Mouse (Mus musculus): ENCODE results near the gene Cyp26c1. TPM values are rescaled to one million over a fixed set of nuclear protein-coding genes. Genes with fewer than 3 reads are reported as not detected.

The Cyp26c1 gene
- not detected for total RNA-seq (2021)
- long read RNA-seq, experiment 1, result 0 reads
- long read RNA-seq, experiment 2, result 0 reads

DNA sequence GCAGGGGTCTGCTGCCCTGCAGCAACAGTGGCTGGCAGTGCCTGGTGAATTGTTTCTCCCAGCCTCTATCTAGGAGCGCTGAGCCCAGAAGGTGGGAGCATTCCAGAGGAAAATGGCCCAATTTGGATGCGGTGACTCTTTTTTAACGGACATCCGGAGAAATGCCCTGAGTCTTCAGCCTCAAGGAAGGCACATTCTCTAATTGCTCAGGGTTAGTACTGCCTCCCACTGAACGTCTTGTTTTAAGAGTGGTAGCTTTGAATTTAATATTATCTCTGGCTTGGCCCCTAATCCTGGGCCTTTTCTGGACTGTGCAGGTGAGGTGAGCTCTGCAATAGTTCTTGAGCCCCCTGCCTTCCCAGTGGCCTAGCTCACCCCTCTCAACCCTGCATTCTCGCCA is at the start of gene Cyp26c1:
Gene Cyp26c1, plus strand, starts transcription at position 301 of the 400 bp plus-strand sequence.
- intact Hi-C loops (cut with DNase I; ENCODE audit: low total_unique reads), result no loop called here
- no peak for DNase-seq

DNA sequence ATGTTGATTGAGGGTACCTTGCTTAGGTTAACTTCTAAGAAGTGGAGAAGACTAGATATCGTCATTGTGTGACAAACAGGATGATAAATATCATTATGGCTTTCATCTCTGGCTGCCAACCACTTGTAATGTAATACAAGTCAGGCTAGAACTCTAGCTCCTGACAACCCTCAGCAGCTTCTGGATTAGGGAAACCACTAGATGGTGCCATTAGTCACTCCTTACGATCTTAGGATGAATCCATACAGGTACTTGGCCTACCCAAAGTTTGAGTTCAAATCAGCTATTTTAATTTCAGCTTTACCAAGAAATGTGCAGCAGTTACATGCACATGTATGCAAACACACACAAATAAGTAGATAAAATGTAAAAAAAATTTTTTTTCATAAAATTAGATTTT is 37.4 kb upstream of the Cyp26c1 start:
- intact Hi-C loops (cut with DNase I; ENCODE audit: low total_unique reads), result no loop called here
- DNase-seq, result no peak

DNA sequence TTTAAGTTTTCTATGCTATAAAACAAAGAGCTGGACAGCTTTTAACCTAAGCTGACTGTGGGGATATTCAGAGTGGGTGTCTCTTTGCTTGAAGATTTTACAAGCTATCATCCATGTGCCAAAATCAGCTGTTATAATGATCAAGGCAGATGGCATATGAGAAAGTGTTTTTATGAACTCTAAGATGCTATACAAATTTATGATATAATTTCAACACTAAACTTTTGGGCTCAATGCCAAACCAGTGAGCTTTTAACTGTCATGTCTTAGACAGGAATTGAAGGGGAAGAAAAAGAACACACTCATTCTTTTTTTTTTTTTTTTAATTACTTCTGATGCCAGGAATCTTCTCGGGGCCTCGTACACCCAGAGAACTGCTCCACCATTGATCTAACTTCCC is 34.9 kb upstream of the Cyp26c1 start:
- intact Hi-C loops (cut with DNase I; ENCODE audit: low total_unique reads), result no loop called here
- no peak for DNase-seq

DNA sequence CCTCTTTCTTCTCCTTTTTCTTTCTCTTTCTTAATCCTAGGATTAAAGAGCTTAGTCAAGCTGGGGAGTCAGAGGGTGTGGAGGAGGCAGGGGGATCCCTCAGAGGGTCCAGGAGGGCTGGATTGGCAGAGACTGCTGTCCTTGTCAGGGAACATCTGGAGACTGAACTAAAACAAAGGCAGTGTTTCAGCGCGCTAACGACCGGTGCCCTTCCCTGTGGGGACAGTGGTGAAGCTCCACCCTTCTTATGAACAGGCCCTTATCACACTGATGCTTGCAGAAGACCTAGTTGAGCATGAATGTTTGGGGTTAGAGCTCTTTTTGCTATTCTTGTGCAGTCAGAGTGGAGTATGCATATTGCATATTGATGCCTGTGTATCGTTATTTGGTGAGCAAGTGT is 31.4 kb upstream of the Cyp26c1 start:
- DNase-seq, result no peak
- intact Hi-C loops (cut with DNase I; ENCODE audit: low total_unique reads), result no loop called here

DNA sequence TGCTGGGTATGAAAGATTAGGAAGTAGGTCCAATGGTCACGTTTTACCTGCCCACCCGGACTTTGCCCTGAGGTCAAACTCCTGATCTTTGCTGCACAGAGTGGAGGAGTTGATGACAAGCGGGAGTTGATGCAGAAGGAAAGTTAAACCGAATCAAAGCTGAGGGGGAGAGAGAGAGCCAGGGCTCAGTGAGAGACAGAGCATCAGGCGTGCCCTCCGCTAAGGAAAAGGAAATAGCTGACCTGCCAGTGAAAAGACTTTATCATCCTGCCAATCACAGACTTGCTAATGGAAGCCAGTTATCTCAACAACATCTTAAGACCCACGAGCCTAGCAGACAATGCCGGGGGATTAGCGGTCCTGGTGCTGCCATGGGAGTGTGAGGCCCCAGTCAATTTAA is 28.9 kb upstream of the Cyp26c1 start:
- intact Hi-C loops (cut with DNase I; ENCODE audit: low total_unique reads), result no loop called here
- DNase-seq, result no peak

DNA sequence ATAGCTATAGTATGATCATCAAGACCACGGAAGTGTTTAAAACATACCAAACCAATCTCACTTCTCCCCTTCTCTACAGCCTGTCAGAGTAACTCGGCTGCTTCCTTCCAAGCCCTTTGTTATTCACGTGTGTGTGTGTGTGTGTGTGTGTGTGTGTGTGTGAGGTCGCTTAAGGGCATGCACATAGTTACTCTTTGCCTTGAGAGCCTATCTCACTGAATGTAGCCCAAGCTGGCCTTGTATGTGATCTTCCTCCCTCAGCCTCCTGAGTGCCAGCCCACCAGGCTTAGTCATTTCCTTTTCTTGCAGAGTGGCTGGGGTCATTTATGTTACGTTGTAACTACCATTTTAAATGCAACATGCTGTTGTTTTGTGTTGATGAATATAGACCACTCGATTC is 20.1 kb upstream of the Cyp26c1 start:
- intact Hi-C loops (cut with DNase I; ENCODE audit: low total_unique reads), result no loop called here
- DNase-seq, result no peak

DNA sequence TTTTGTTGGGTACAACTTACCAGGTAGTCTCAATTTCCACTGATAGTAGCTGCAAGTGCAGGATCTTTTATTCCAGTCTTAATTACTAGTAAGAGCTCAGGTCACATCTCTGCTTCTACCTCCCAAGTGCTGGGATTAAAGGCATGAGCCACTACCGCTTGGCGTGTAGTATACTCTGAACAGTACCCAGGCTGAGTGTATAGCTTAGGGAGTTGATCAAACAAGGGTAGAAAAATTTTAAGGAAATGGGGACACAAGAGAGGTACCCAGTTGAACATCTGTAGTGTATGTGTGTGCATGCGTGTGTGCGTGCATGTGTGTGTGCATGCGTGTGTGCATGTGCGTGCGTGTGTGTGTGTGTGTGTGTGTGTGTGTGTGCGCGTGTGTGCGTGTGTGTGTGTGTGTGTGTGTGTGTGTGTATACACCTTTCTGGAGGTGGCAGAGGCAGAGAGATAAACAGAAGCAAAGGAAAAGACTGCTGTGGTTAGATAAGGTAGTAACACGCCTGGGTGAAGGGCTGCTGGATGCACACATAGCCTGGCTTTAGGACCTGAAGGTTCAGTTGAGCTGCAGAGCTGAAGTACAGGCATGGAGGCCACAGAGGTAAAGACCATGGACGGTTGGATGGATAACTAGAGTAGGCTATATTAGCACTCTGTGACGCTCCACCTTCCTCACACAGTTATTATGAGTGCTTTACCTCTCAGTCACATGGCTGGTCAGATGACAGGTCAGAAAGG is 17.4 kb upstream of the Cyp26c1 start:
- no peak for DNase-seq
- intact Hi-C loops (cut with DNase I; ENCODE audit: low total_unique reads), result no loop called here

DNA sequence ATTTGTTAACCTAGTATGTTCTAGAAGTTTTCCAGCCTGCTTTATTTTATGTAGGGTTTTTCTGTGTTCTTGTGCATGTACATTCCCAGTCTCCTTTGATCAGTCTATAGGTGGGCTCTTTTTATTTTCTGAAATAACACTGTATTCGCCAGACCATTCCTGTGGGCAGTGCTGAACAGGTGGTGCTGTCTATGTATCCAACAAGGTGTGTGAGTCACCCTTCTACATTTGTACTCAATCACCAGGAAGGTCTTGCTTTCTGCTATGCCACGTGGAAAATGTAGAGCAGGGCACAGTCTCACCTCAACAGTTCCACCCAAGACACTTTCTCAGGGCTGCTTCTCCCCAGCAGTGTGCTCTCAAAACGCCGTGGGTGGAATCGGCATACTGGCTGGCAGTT is 16.7 kb upstream of the Cyp26c1 start:
- intact Hi-C loops (cut with DNase I; ENCODE audit: low total_unique reads), result no loop called here

DNA sequence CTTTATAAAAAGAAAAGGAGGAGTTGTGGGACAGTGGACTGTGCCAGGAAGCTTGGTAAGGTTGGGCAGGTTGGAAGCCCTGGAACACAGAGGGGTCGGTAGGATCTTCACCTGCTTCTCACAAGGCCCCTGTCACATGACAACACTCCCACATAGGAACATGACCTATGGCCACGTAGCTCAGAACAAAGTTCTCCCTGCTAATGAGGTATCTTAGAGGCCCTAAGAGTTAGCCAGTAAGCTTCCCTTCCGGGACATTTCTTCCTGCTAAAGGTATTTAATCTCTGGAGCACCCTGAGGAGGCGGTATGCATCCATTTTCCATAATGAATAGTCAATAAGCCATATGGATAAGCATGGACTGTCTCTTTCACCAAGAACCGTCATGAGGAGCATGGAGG is 15.9 kb upstream of the Cyp26c1 start:
- DNase-seq, result no peak
- intact Hi-C loops (cut with DNase I; ENCODE audit: low total_unique reads), result no loop called here

More for the DNA sequence above, 16.7 kb upstream of the Cyp26c1 start:
- DNase-seq, result no peak

DNA sequence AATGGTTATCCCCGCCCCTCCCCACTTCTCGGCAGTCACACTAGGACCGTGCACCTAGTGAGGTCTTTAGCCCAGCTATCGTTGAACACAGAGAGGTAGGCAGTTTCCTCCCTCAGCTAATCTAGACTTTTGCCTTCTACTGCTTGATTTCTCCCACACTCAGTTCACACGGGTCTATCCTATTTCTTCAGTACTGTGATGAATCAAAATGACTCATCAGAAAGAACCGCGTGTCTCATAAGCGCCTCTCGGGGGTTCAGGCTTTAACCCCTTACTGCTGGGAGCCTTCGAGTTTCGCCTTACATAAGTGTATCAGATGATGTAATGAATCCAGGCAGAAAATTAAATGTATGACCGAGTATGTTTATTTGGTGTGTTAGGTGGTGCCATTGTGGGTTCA is 12.0 kb upstream of the Cyp26c1 start:
- DNase-seq, result no peak
- intact Hi-C loops (cut with DNase I; ENCODE audit: low total_unique reads), result no loop called here

DNA sequence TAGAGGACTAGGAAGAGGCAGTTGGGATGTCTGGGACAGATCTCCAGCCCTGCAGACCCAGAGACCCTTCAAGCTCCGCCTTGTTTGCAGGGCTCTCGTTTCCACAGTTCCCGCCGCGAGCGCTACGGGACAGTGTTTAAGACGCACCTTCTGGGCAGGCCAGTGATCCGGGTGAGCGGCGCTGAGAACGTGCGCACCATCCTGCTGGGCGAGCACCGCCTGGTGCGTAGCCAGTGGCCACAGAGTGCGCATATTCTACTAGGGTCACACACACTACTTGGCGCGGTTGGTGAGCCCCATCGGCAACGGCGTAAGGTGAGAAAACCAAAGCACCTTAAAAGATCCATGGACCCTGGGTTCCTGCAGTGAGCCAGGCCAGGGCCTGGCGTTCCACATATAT is 966 bp downstream of the Cyp26c1 start:
- no peak for DNase-seq
- intact Hi-C loops (cut with DNase I; ENCODE audit: low total_unique reads), result no loop called here

DNA sequence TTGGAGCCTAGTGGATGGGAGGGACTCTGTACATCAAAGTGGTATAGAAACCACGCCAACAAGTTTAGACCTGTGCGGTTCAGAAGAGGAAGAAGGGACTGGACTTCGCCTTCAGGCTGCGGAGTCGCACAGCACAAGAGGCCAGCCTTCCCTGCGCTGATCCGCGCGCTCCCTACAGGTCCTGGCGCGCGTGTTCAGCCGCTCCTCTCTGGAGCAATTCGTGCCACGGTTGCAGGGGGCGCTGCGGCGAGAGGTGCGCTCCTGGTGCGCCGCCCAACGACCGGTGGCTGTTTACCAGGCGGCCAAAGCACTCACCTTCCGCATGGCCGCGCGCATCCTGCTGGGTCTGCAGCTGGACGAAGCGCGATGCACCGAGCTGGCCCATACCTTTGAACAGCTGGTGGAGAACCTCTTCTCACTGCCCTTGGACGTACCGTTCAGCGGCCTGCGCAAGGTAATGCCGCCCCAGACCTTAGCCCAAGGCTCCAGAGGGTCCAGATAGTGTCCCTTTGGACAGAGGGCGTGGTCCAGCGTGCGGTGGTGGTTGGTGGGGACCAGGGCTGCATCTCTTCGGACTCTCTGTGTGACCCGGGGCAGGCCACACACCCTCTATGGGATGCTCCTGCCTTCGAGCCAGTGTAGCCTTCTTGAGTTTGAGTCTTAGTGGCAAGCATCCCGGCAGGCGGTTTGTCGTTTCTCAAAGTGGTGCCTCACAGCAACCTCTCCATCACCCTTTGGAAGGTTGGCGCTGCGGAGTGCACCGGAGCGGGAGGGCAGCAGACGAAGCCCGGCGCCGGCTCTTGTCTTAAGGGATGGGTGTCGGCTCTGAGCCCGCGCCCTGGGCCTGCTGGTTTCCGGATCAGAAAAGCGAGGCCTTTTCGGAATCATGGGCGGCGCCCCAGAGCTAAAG is 1.8 kb downstream of the Cyp26c1 start:
- no peak for DNase-seq
- intact Hi-C loops (cut with DNase I; ENCODE audit: low total_unique reads), result no loop called here

DNA sequence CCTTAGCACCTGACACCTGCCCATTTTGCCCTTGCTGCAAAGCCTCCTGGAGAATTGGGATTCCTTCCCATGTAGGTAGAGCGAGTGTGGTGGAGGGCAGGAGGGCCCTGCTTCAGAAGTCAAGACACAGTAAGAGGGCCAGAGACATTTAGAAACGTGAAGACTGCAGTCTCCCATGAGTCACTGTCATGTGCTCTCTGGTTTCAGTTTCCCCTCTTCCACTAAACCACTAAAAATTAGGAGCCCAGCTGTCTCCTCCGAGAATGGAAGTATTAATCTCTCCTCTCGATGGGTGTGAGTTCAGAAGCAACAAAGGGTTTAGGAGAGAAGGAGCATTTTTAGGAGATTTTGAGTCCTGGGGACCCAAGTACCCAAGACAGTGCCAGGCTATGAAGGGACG is 4.1 kb downstream of the Cyp26c1 start:
- intact Hi-C loops (cut with DNase I; ENCODE audit: low total_unique reads), result no loop called here
- DNase-seq, result no peak

DNA sequence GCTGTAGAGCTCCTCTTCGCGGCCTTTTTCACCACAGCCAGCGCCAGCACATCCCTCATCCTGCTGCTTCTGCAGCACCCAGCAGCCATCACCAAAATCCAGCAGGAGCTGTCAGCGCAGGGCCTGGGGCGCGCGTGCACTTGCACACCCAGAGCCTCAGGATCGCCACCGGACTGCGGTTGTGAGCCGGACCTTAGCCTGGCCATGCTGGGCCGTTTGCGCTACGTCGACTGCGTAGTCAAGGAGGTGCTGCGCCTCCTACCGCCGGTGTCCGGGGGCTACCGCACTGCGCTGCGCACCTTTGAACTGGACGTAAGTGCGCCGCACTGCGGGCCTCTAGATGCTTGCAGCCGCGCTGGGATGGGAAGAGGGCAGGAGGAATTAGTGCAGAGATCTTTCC is 5.3 kb downstream of the Cyp26c1 start:
- DNase-seq, result no peak

DNA sequence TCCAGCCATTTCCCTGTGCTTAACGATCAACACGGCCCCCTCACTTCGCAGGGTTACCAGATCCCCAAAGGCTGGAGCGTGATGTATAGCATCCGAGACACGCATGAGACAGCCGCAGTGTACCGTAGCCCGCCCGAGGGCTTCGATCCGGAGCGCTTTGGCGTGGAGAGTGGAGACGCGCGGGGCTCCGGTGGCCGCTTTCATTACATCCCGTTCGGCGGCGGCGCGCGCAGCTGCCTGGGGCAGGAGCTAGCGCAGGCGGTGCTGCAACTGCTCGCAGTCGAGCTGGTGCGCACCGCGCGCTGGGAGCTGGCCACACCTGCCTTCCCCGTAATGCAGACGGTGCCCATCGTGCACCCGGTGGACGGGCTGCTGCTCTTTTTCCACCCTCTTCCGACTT is 7.5 kb downstream of the Cyp26c1 start:
- intact Hi-C loops (cut with DNase I; ENCODE audit: low total_unique reads), result no loop called here
- no peak for DNase-seq

More for the DNA sequence above, 5.3 kb downstream of the Cyp26c1 start:
- intact Hi-C loops (cut with DNase I; ENCODE audit: low total_unique reads), result no loop called here

DNA sequence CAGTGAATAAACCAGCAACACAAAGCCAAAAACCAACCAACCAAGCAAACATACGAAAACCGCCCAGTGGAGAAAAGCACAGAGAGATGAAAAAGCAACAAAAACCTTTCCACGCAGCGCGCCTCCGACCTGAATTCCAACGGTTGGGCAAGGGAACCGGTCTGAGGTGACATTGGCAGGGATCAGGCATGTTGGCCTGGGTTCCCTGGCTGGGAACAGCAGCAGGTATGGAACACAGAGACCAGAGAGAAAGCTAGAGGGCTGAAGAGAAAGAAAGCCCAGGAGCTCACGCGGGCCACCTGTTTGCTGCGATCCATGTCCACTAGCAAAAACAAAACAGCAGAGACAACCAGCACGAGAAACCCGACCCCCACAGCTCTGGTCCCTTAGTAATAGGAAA is 9.8 kb downstream of the Cyp26c1 start:
- intact Hi-C loops (cut with DNase I; ENCODE audit: low total_unique reads), result no loop called here
- no peak for DNase-seq

DNA sequence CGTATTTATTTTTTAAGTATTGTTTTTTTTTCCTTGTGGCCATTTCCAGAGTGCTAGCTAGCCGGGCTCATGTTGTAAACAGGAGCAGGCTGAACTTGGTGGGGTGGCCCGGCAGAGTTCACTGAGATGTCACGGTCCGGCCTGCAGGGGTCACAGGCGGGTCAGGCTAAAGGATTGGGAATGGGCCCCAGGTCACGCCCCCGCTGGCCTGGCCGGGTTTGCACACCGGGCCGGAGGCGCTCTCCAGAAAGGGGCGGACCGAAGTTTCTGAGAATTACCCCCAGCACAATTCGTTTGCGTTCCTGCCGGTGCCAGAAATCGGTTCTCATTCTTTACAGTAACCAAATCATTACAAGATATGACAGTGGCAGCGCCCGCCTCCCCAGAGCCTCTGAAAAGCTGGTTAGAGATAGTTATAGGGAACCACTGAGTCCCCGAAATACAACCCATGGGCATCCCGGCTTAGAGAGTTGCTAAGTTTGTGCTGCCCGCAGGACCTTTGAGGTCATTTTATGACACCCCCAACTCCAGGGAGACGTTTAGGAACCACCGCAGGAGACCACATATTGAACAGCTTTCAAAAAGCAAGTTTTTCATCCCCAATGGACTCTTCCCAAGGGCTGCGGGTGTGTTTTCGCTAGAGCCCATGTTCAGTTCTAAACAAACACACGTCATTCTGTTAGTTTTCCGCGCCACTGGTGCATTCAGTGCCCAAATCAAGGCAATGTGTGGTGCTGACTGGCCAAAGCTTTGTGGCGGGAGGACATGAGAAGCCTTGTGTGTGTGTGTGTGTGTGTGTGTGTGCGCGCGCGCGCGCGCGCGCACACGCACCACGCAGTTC is 10.6 kb downstream of the Cyp26c1 start:
- DNase-seq, result no peak
- intact Hi-C loops (cut with DNase I; ENCODE audit: low total_unique reads), result no loop called here

DNA sequence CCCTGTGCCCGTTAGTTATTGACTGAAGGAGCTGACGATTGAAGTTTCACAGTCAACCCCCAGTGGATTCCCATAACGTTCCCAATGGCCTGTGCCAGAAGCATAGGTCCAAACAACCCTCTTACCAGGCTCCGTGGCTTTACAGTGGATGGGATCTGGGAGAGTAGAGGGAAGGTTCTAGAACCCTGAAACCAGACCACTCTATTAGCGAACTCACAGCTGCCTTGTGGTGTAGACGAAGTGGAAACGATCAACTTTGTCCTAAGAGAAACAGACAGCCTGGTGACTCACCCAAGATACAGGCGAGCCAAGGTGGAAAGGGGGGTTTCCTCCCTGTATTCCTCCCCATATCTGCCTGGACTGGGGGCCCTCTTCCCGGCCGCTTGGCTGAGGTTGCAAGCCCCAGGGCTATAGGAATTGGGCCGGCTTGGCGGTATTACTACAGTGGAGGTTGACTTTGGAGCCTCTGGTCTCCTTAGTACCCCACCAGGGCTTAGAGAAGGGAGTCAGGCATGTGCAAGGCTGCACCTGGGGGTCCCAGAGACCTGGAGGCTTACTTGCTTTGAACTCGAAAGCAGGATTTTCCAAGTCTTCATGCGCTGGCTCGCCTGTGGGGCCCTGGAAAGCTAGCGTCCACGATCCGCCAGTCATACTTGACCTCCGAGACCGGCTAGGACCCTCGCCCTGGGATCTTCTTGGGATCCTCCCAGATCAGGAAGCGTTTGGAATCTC is 11.4 kb downstream of the Cyp26c1 start:
- no peak for DNase-seq
- intact Hi-C loops (cut with DNase I; ENCODE audit: low total_unique reads), result no loop called here

DNA sequence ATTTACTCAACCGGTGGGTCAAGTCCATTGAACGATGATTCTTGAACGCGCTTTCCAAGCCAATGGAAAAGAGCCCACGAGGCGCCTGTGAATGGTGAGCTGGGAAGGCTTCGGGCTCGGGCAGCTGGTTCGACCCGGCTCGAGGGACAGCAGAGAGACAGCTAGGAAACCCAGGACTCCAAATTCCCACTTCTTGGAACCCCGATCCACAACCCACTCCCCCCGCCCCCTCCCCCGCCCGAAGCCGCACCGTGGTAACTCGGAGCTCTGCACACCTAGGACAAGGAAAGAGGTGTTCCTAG is 11.9 kb downstream of the Cyp26c1 start:
- no peak for DNase-seq
- intact Hi-C loops (cut with DNase I; ENCODE audit: low total_unique reads), result no loop called here
